ENCODE assay signal across 9 mouse cellular contexts in the genomic region with DNA sequence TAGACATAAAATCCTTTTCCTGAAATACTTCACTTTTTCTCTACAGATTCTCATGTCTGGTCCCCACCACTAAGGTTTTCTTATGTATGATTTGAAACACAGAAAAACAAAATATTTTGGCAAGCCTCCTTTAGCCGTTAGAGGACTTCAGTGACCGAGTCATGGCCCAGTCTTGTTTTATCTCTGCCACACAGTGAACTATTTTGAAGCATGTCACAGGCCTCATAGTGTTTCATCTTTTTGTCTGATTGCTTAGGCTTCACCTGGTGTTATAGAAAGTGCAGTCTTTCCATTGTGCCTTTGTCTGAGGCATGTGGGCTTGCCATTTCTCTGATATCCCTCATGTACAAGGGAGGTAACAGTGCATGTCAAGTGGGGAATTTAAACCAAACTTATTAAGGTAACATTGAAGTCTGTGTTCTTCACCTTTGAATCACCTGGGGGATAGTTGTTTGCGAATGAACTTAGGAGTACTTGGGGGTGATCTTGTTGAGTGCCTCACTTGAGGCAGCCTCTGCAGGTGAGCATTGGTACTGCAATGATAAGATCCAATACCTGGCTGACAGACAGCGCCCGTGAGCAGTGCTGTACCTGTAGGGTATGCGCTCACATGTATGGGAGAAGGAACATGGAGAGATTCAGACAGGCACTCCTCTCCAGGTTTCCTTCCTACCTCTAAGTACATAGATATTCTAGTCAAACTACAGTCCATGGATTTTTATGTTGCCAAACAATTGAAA. TPM values are rescaled to one million over a fixed set of nuclear protein-coding genes. Genes with fewer than 3 reads are reported as not detected.
DNase-seq lines count a peak whose midpoint lies in the region; ATAC-seq and TF ChIP-seq lines count a peak whose summit lies in the region.
"Had no signal": no experiment of that assay in that cellular context is flagged by ENCODE, and none has a peak within 500 bp of the region (broad histone marks: within the 10 kb centered on the region; RNA-seq: fewer than 3 reads in every experiment).

No protein-coding gene starts in this region.

- H3K4me1 ChIP-seq in cerebellum, adult 2 months (ENCODE audit: control insufficient read depth, insufficient read depth, low read length): no peaks in the 10 kb centered on the region; the same call in 1 of the 2 replicates
- no peaks in the 10 kb centered on the region for H3K4me1 ChIP-seq in midbrain, embryonic 11.5 days (ENCODE audit: control insufficient read depth, insufficient read depth, low read length)
- H3K4me1 ChIP-seq in midbrain, embryonic 13.5 days (replicated peaks): no peaks in the 10 kb centered on the region
- H3K4me1 ChIP-seq in stomach, postnatal 0 days (replicated peaks; ENCODE audit: control insufficient read depth, insufficient read depth): no peaks in the 10 kb centered on the region
- H3K4me1 ChIP-seq: heart, embryonic 13.5 days had no signal

- WGBS in cerebellum, adult 2 months: 80% methylated on average over 6 of the region's 6 CpGs
- 83% methylated on average over 6 of the region's 6 CpGs for WGBS in midbrain, embryonic 11.5 days
- WGBS in midbrain, embryonic 13.5 days: 85% methylated on average over 6 of the region's 6 CpGs
- 74% methylated on average over 6 of the region's 6 CpGs for WGBS in stomach, postnatal 0 days

- H3K27ac ChIP-seq in cerebellum, adult 2 months (ENCODE audit: insufficient read depth, low read length): no peak overlapping the region
- H3K27ac ChIP-seq in midbrain, embryonic 11.5 days (ENCODE audit: low read depth, low read length): no peak overlapping the region
- no peak overlapping the region for H3K27ac ChIP-seq in midbrain, embryonic 13.5 days
- H3K27ac ChIP-seq in stomach, postnatal 0 days (replicated peaks): no peak overlapping the region
- H3K27ac ChIP-seq: heart, embryonic 13.5 days had no signal

- H3K9ac ChIP-seq in midbrain, embryonic 11.5 days (ENCODE audit: low read length): no peak overlapping the region
- no peak overlapping the region for H3K9ac ChIP-seq in midbrain, embryonic 13.5 days (replicated peaks)
- no peak overlapping the region for H3K9ac ChIP-seq in stomach, postnatal 0 days (ENCODE audit: low read length)
- H3K9ac ChIP-seq: heart, embryonic 13.5 days had no signal

- H3K36me3 ChIP-seq in midbrain, embryonic 11.5 days (ENCODE audit: control insufficient read depth, insufficient read depth, low read length): no peaks in the 10 kb centered on the region
- H3K36me3 ChIP-seq in midbrain, embryonic 13.5 days: 0 out of 2 replicates have a peak, but pooled peaks cover 8% of the 10 kb centered on the region
- peaks cover 7% of the 10 kb centered on the region; the same call in 1 of the 2 replicates for H3K36me3 ChIP-seq in stomach, postnatal 0 days (ENCODE audit: control insufficient read depth, insufficient read depth, low read length)

- H3K9me3 ChIP-seq in midbrain, embryonic 11.5 days (ENCODE audit: control insufficient read depth, low read length): no peaks in the 10 kb centered on the region
- H3K9me3 ChIP-seq in midbrain, embryonic 13.5 days: no peaks in the 10 kb centered on the region
- no peaks in the 10 kb centered on the region for H3K9me3 ChIP-seq in stomach, postnatal 0 days (ENCODE audit: control insufficient read depth, low read length)
- H3K9me3 ChIP-seq: heart, embryonic 13.5 days had no signal

- ATAC-seq in cerebellum, adult (ENCODE audit: insufficient number of reproducible peaks, low FRiP score, low TSS enrichment): no peak
- 0 out of 2 replicates have a peak, but pooled peaks have one; percentile 30 for ATAC-seq in midbrain, embryonic 11.5 days (ENCODE audit: low FRiP score)
- no peak for ATAC-seq in midbrain, embryonic 13.5 days
- 0 out of 2 replicates have a peak, but pooled peaks have one; percentile 56 for ATAC-seq in stomach, postnatal 0 days (ENCODE audit: low FRiP score, low TSS enrichment)

- H3K27me3 ChIP-seq in cerebellum, adult 2 months (ENCODE audit: control insufficient read depth, insufficient read depth, low read length): no peaks in the 10 kb centered on the region
- H3K27me3 ChIP-seq in midbrain, embryonic 11.5 days (ENCODE audit: control insufficient read depth, insufficient read depth, low read length): no peaks in the 10 kb centered on the region
- no peaks in the 10 kb centered on the region for H3K27me3 ChIP-seq in midbrain, embryonic 13.5 days
- no peaks in the 10 kb centered on the region for H3K27me3 ChIP-seq in stomach, postnatal 0 days (ENCODE audit: control insufficient read depth, insufficient read depth, low read length)
- H3K27me3 ChIP-seq: heart, embryonic 13.5 days had no signal

- peak; percentile 49 for TF ChIP-seq CTCF in cerebellum, adult 2 months (IDR thresholded peaks at IDR 0.05; ENCODE audit: borderline replicate concordance, insufficient read depth, low read depth, low read length)
- peak; percentile 66 for TF ChIP-seq CTCF in stomach, postnatal 0 days (IDR thresholded peaks at IDR 0.05; ENCODE audit: low read depth)

- H3K4me3 ChIP-seq in cerebellum, adult 2 months (replicated peaks; ENCODE audit: insufficient read depth, low read depth, low read length): no peak overlapping the region
- H3K4me3 ChIP-seq in midbrain, embryonic 11.5 days (ENCODE audit: low read depth, low read length): no peak overlapping the region
- no peak overlapping the region for H3K4me3 ChIP-seq in midbrain, embryonic 13.5 days (replicated peaks)
- H3K4me3 ChIP-seq in stomach, postnatal 0 days (ENCODE audit: low read depth, low read length): no peak overlapping the region
- H3K4me3 ChIP-seq: heart, embryonic 13.5 days had no signal

- TF ChIP-seq POLR2A in cerebellum, adult 2 months (IDR thresholded peaks at IDR 0.05; ENCODE audit: borderline replicate concordance, insufficient read depth, low read length): no peak

- TF ChIP-seq EP300 in stomach, postnatal 0 days (optimal IDR thresholded peaks at IDR 0.05): no peak

- DNase-seq in cerebellum, adult 2 months: peak in 1 of 2 experiments; percentile 17
- DNase-seq in midbrain, embryonic 11.5 days (ENCODE audit: low spot score, missing footprints): no peak
- peak; percentile 47 for DNase-seq in kidney, postnatal 10 days
- DNase-seq in stomach, postnatal 0 days (ENCODE audit: low spot score): peak; percentile 34
- DNase-seq in gastrocnemius, postnatal 4 days (ENCODE audit: low spot score in 2 of 2): no peak
- no peak for DNase-seq in adrenal gland, postnatal 36 days

- H3K4me2 ChIP-seq in midbrain, embryonic 11.5 days: no peak overlapping the region
- no peak overlapping the region for H3K4me2 ChIP-seq in midbrain, embryonic 13.5 days (replicated peaks)
- no peak overlapping the region for H3K4me2 ChIP-seq in stomach, postnatal 0 days (replicated peaks; ENCODE audit: low read depth)
- H3K4me2 ChIP-seq: heart, embryonic 13.5 days had no signal

RNA-seq across cellular contexts. Expression of gene Thoc7, which starts 57.7 kb away (rescaled TPM):
- polyA plus RNA-seq in cerebellum, adult 2 months (2012; rRNA removed): 109 and 116 TPM in 2 replicates
- polyA plus RNA-seq in midbrain, embryonic 11.5 days (2014; fragmentation: Nextera tagmentation; extraction: Ambion mirVana): 268 and 279 TPM in 2 replicates
- 196 and 215 TPM in 2 replicates for polyA plus RNA-seq in midbrain, embryonic 13.5 days (2015; fragmentation: Nextera tagmentation; extraction: Ambion mirVana)
- 130 and 138 TPM in 2 replicates for polyA plus RNA-seq in stomach, postnatal 0 days (2015; fragmentation: Nextera tagmentation; extraction: Ambion mirVana)
- 100 to 1,000 TPM; 101 to 109 TPM for total RNA-seq in gastrocnemius, postnatal 4 days (2021)
- 100 to 1,000 TPM; 121 TPM for total RNA-seq in adrenal gland, postnatal 36 days (2021)

RNA-seq across cellular contexts. Expression of gene Atxn7, which starts 58.1 kb away (rescaled TPM):
- 24.0 and 24.9 TPM in 2 replicates for polyA plus RNA-seq in cerebellum, adult 2 months (2012; rRNA removed)
- 5.2 and 5.7 TPM in 2 replicates for polyA plus RNA-seq in midbrain, embryonic 11.5 days (2014; fragmentation: Nextera tagmentation; extraction: Ambion mirVana)
- 3.4 and 3.8 TPM in 2 replicates for polyA plus RNA-seq in midbrain, embryonic 13.5 days (2015; fragmentation: Nextera tagmentation; extraction: Ambion mirVana)
- 3.7 and 4.3 TPM in 2 replicates for polyA plus RNA-seq in stomach, postnatal 0 days (2015; fragmentation: Nextera tagmentation; extraction: Ambion mirVana)
- 10 to 100 TPM; 14.8 to 21.3 TPM for total RNA-seq in gastrocnemius, postnatal 4 days (2021)
- total RNA-seq in adrenal gland, postnatal 36 days (2021): 10 to 100 TPM; 22.0 to 43.8 TPM

Comparison
In these comparisons a context has a peak if more than half of its experiments do, and no peak if none do; other contexts are left out.
1. ATAC-seq: peak in midbrain, embryonic 11.5 days (single experiment) and stomach, postnatal 0 days (single experiment); none in cerebellum, adult (single experiment) and midbrain, embryonic 13.5 days (single experiment).
2. DNase-seq: peak in kidney, postnatal 10 days (single experiment) and stomach, postnatal 0 days (single experiment); none in midbrain, embryonic 11.5 days (single experiment), gastrocnemius, postnatal 4 days (0 of 2) and adrenal gland, postnatal 36 days (0 of 2).